Mouse (Mus musculus) adrenal gland, postnatal 4 days (tissue): Measurements from ENCODE around the gene Chrnb1. TPM values are rescaled to one million over a fixed set of nuclear protein-coding genes. Genes with fewer than 3 reads are reported as not detected.
A peak's percentile ranks its signal among the peaks of the same experiment; 100 is the strongest.

ENCODE experiments used
- DNase-seq, 2 experiments: peaks; one replicate each; pipeline ENCODE4 v3.0.0; 2021 to 2022; ENCODE audit warnings: low spot score in 2 of 2, mixed read lengths in 2 of 2
- total RNA-seq, 2 experiments: library from RNA; stranded (reverse); gene quantifications; 2 replicates each; pipeline ENCODE4 v1.2.3; 2021

Gene Chrnb1
- total RNA-seq, 2 experiments from 2014 or later, result 3.6 to 4.0 TPM

GRCm38 (mm10) chr11:69777504-69778257 lies 18.1 kb downstream of the Chrnb1 start:
- DNase-seq, result no peak

- no peak for DNase-seq
Measured at GRCm38 (mm10) chr11:69776488-69776887, 19.3 kb downstream of the Chrnb1 start.

GRCm38 (mm10) chr11:69775716-69776115 lies 20.0 kb downstream of the Chrnb1 start:
- no peak for DNase-seq

GRCm38 (mm10) chr11:69774961-69775360 lies 20.8 kb downstream of the Chrnb1 start:
- no peak for DNase-seq

GRCm38 (mm10) chr11:69767625-69767909 lies 28.2 kb downstream of the Chrnb1 start:
- DNase-seq, result no peak

- DNase-seq, result no peak
Measured at GRCm38 (mm10) chr11:69766872-69767624, 28.7 kb downstream of the Chrnb1 start.

- DNase-seq, result peak; percentile 41 to 50
Measured at GRCm38 (mm10) chr11:69766126-69766609, 29.6 kb downstream of the Chrnb1 start.

GRCm38 (mm10) chr11:69765221-69766125 lies 30.3 kb downstream of the Chrnb1 start, which contains the start of gene Zbtb4:
Gene Zbtb4 (plus strand): TSS chr11:69765912.
- DNase-seq, result peak in 1 of 2 experiments; percentile 19

GRCm38 (mm10) chr11:69763551-69763950 lies 32.2 kb downstream of the Chrnb1 start:
- no peak for DNase-seq

- no peak for DNase-seq
Measured at GRCm38 (mm10) chr11:69761868-69762267, 33.9 kb downstream of the Chrnb1 start, which contains the start of gene Slc35g3. Gene Slc35g3 (minus strand): TSS chr11:69761968.

- DNase-seq, result no peak
Measured at GRCm38 (mm10) chr11:69760901-69761200, 34.9 kb downstream of the Chrnb1 start.

GRCm38 (mm10) chr11:69760160-69760900 lies 35.4 kb downstream of the Chrnb1 start:
- DNase-seq, result no peak

GRCm38 (mm10) chr11:69758971-69759721 lies 36.6 kb downstream of the Chrnb1 start:
- DNase-seq, result peak; percentile 49 to 82

- peak; percentile 96 to 97 for DNase-seq
Measured at GRCm38 (mm10) chr11:69758478-69758970, 37.2 kb downstream of the Chrnb1 start, which contains the start of gene Polr2a. Gene Polr2a (minus strand): TSS chr11:69758637.

- peak; percentile 98 for DNase-seq
Measured at GRCm38 (mm10) chr11:69758090-69758456, 37.7 kb downstream of the Chrnb1 start.

GRCm38 (mm10) chr11:69757303-69758089 lies 38.2 kb downstream of the Chrnb1 start:
- DNase-seq, result no peak

- DNase-seq, result no peak
Measured at GRCm38 (mm10) chr11:69754701-69755100, 41.0 kb downstream of the Chrnb1 start.

GRCm38 (mm10) chr11:69754233-69754632 lies 41.5 kb downstream of the Chrnb1 start:
- no peak for DNase-seq

GRCm38 (mm10) chr11:69752686-69753085 lies 43.1 kb downstream of the Chrnb1 start:
- DNase-seq, result no peak
